Mouse (Mus musculus): ENCODE measurements around the gene Wwox. TPM values are rescaled to one million over a fixed set of nuclear protein-coding genes. Genes with fewer than 3 reads are reported as not detected.
A peak's percentile ranks its signal among the peaks of the same experiment; 100 is the strongest.

The Wwox gene
- polyA plus RNA-seq, 1 experiment from 2014 or later = 11.0 TPM

GRCm38 (mm10) chr8:115007280-115007679, 567.8 kb downstream of the Wwox start:
- WGBS = 57% methylated on average over 7 of the region's 7 CpGs
- peak; percentile 67 for DNase-seq (ENCODE audit: low spot score)
- no peaks in the 10 kb centered on the region for H3K9me3 ChIP-seq (ENCODE audit: control insufficient read depth, low read length)

GRCm38 (mm10) chr8:115008624-115009620, 569.5 kb downstream of the Wwox start:
- Histone ChIP-seq H3K9me3 (ENCODE audit: control insufficient read depth, low read length) (no peaks in the 10 kb centered on the region), H3K4me2 (ENCODE audit: low read depth, low read length) (no peak overlapping the region), H3K4me3 (ENCODE audit: low read depth, low read length) (no peak overlapping the region), H3K27me3 (replicated peaks; ENCODE audit: control insufficient read depth, insufficient read depth, low read length) (no peaks in the 10 kb centered on the region), H3K9ac (ENCODE audit: low read depth, low read length) (no peak overlapping the region), H3K36me3 (ENCODE audit: control insufficient read depth, insufficient read depth, low read length) (no peaks in the 10 kb centered on the region), H3K4me1 (ENCODE audit: control insufficient read depth, insufficient read depth, low read length) (peaks cover 34% of the 10 kb centered on the region), H3K27ac (replicated peaks; ENCODE audit: low read depth, low read length) (no peak overlapping the region)
- ATAC-seq (ENCODE audit: low read depth) (no peak), DNase-seq (ENCODE audit: low spot score) (peak; percentile 75)
- WGBS = 73% methylated on average over 9 of the region's 9 CpGs

More at GRCm38 (mm10) chr8:115007280-115007679, 567.8 kb downstream of the Wwox start:
- H3K4me1 ChIP-seq (ENCODE audit: control insufficient read depth, insufficient read depth, low read length) = peaks cover 34% of the 10 kb centered on the region
- H3K4me2 ChIP-seq (ENCODE audit: low read depth, low read length) = no peak overlapping the region
- 0 out of 2 replicates have a peak, but pooled peaks have one; percentile 56 for ATAC-seq (ENCODE audit: low read depth)
- H3K27ac ChIP-seq (replicated peaks; ENCODE audit: low read depth, low read length) = no peak overlapping the region; the same call in 1 of the 2 replicates
- no peak overlapping the region for H3K9ac ChIP-seq (ENCODE audit: low read depth, low read length)
- H3K36me3 ChIP-seq (ENCODE audit: control insufficient read depth, insufficient read depth, low read length) = no peaks in the 10 kb centered on the region
- H3K27me3 ChIP-seq (replicated peaks; ENCODE audit: control insufficient read depth, insufficient read depth, low read length) = no peaks in the 10 kb centered on the region
- no peak overlapping the region for H3K4me3 ChIP-seq (ENCODE audit: low read depth, low read length)

- no peaks in the 10 kb centered on the region for H3K27me3 ChIP-seq (replicated peaks; ENCODE audit: control insufficient read depth, insufficient read depth, low read length)
- 16% methylated on average over 9 of the region's 9 CpGs for WGBS
- H3K9ac ChIP-seq (ENCODE audit: low read depth, low read length) = no peak overlapping the region
- peaks cover 32% of the 10 kb centered on the region for H3K4me1 ChIP-seq (ENCODE audit: control insufficient read depth, insufficient read depth, low read length)
- peak; percentile 87 for DNase-seq (ENCODE audit: low spot score)
- no peaks in the 10 kb centered on the region for H3K9me3 ChIP-seq (ENCODE audit: control insufficient read depth, low read length)
- no peak for ATAC-seq (ENCODE audit: low read depth)
- H3K36me3 ChIP-seq (ENCODE audit: control insufficient read depth, insufficient read depth, low read length) = no peaks in the 10 kb centered on the region
- H3K4me2 ChIP-seq (ENCODE audit: low read depth, low read length) = 0 out of 2 replicates have a peak overlapping the region, but pooled peaks have one; percentile 4
- H3K4me3 ChIP-seq (ENCODE audit: low read depth, low read length) = no peak overlapping the region
- peak overlapping the region; percentile 76 for H3K27ac ChIP-seq (replicated peaks; ENCODE audit: low read depth, low read length)
Measured at GRCm38 (mm10) chr8:115009897-115010768, 570.7 kb downstream of the Wwox start.

GRCm38 (mm10) chr8:115010769-115011073, 571.3 kb downstream of the Wwox start:
- Histone ChIP-seq H3K4me3 (ENCODE audit: low read depth, low read length) (no peak overlapping the region), H3K9ac (ENCODE audit: low read depth, low read length) (no peak overlapping the region), H3K9me3 (ENCODE audit: control insufficient read depth, low read length) (no peaks in the 10 kb centered on the region), H3K27me3 (replicated peaks; ENCODE audit: control insufficient read depth, insufficient read depth, low read length) (no peaks in the 10 kb centered on the region), H3K4me1 (ENCODE audit: control insufficient read depth, insufficient read depth, low read length) (peaks cover 32% of the 10 kb centered on the region), H3K4me2 (ENCODE audit: low read depth, low read length) (peak overlapping the region; percentile 4; the same call in 1 of the 2 replicates), H3K27ac (replicated peaks; ENCODE audit: low read depth, low read length) (peak overlapping the region; percentile 76), H3K36me3 (ENCODE audit: control insufficient read depth, insufficient read depth, low read length) (no peaks in the 10 kb centered on the region)
- 36% methylated on average over 9 of the region's 9 CpGs for WGBS
- ATAC-seq (ENCODE audit: low read depth) (no peak), DNase-seq (ENCODE audit: low spot score) (peak; percentile 22)

GRCm38 (mm10) chr8:115019661-115020060, 580.2 kb downstream of the Wwox start:
- H3K27ac ChIP-seq (replicated peaks; ENCODE audit: low read depth, low read length) = no peak overlapping the region
- no peaks in the 10 kb centered on the region for H3K36me3 ChIP-seq (ENCODE audit: control insufficient read depth, insufficient read depth, low read length)

GRCm38 (mm10) chr8:115021731-115022130, 582.3 kb downstream of the Wwox start:
- ATAC-seq (ENCODE audit: low read depth) = no peak

More at GRCm38 (mm10) chr8:115019661-115020060, 580.2 kb downstream of the Wwox start:
- ATAC-seq (ENCODE audit: low read depth) = no peak
- Histone ChIP-seq H3K27me3 (replicated peaks; ENCODE audit: control insufficient read depth, insufficient read depth, low read length) (no peaks in the 10 kb centered on the region), H3K9me3 (ENCODE audit: control insufficient read depth, low read length) (no peaks in the 10 kb centered on the region), H3K4me2 (ENCODE audit: low read depth, low read length) (no peak overlapping the region), H3K4me1 (ENCODE audit: control insufficient read depth, insufficient read depth, low read length) (no peaks in the 10 kb centered on the region), H3K4me3 (ENCODE audit: low read depth, low read length) (no peak overlapping the region), H3K9ac (ENCODE audit: low read depth, low read length) (no peak overlapping the region)
- WGBS = 69% methylated on average over 15 of the region's 15 CpGs
- no peak for DNase-seq (ENCODE audit: low spot score)

GRCm38 (mm10) chr8:115024062-115024461, 584.6 kb downstream of the Wwox start:
- no peaks in the 10 kb centered on the region for H3K9me3 ChIP-seq (ENCODE audit: control insufficient read depth, low read length)
- DNase-seq (ENCODE audit: low spot score) (no peak), ATAC-seq (ENCODE audit: low read depth) (no peak)
- no peaks in the 10 kb centered on the region for H3K27me3 ChIP-seq (replicated peaks; ENCODE audit: control insufficient read depth, insufficient read depth, low read length)
- H3K27ac ChIP-seq (replicated peaks; ENCODE audit: low read depth, low read length) = no peak overlapping the region
- H3K4me1 ChIP-seq (ENCODE audit: control insufficient read depth, insufficient read depth, low read length) = 0 out of 2 replicates have a peak, but pooled peaks cover 3% of the 10 kb centered on the region
- H3K4me2 ChIP-seq (ENCODE audit: low read depth, low read length) = no peak overlapping the region
- no peak overlapping the region for H3K9ac ChIP-seq (ENCODE audit: low read depth, low read length)
- 82% methylated on average over 4 of the region's 4 CpGs for WGBS
- no peaks in the 10 kb centered on the region for H3K36me3 ChIP-seq (ENCODE audit: control insufficient read depth, insufficient read depth, low read length)
- no peak overlapping the region for H3K4me3 ChIP-seq (ENCODE audit: low read depth, low read length)

More at GRCm38 (mm10) chr8:115021731-115022130, 582.3 kb downstream of the Wwox start:
- H3K4me3 ChIP-seq (ENCODE audit: low read depth, low read length) = no peak overlapping the region
- DNase-seq (ENCODE audit: low spot score) = no peak
- no peak overlapping the region for H3K4me2 ChIP-seq (ENCODE audit: low read depth, low read length)
- no peak overlapping the region for H3K9ac ChIP-seq (ENCODE audit: low read depth, low read length)
- H3K27ac ChIP-seq (replicated peaks; ENCODE audit: low read depth, low read length) = no peak overlapping the region
- 0 out of 2 replicates have a peak, but pooled peaks cover 3% of the 10 kb centered on the region for H3K4me1 ChIP-seq (ENCODE audit: control insufficient read depth, insufficient read depth, low read length)
- no peaks in the 10 kb centered on the region for H3K36me3 ChIP-seq (ENCODE audit: control insufficient read depth, insufficient read depth, low read length)
- 84% methylated on average over 8 of the region's 8 CpGs for WGBS
- no peaks in the 10 kb centered on the region for H3K27me3 ChIP-seq (replicated peaks; ENCODE audit: control insufficient read depth, insufficient read depth, low read length)
- no peaks in the 10 kb centered on the region for H3K9me3 ChIP-seq (ENCODE audit: control insufficient read depth, low read length)

GRCm38 (mm10) chr8:115025390-115026098, 586.1 kb downstream of the Wwox start:
- Histone ChIP-seq H3K9me3 (ENCODE audit: control insufficient read depth, low read length) (no peaks in the 10 kb centered on the region), H3K4me2 (ENCODE audit: low read depth, low read length) (no peak overlapping the region), H3K27me3 (replicated peaks; ENCODE audit: control insufficient read depth, insufficient read depth, low read length) (no peaks in the 10 kb centered on the region), H3K36me3 (ENCODE audit: control insufficient read depth, insufficient read depth, low read length) (no peaks in the 10 kb centered on the region), H3K27ac (replicated peaks; ENCODE audit: low read depth, low read length) (no peak overlapping the region), H3K4me3 (ENCODE audit: low read depth, low read length) (no peak overlapping the region), H3K9ac (ENCODE audit: low read depth, low read length) (no peak overlapping the region), H3K4me1 (ENCODE audit: control insufficient read depth, insufficient read depth, low read length) (0 out of 2 replicates have a peak, but pooled peaks cover 3% of the 10 kb centered on the region)
- ATAC-seq (ENCODE audit: low read depth) (no peak), DNase-seq (ENCODE audit: low spot score) (peak; percentile 40)
- 56% methylated on average over 10 of the region's 10 CpGs for WGBS
